Mouse (Mus musculus) testis, adult 2 months (tissue): ENCODE measurements around the gene Bax. TPM values are rescaled to one million over a fixed set of nuclear protein-coding genes. Genes with fewer than 3 reads are reported as not detected.

Experiments
- H3K27ac ChIP-seq: fragments of 200-500 bp; 2 replicates; pipeline ENCODE4 v1.5.1; 2012; ENCODE audit warnings: low read depth, low read length; ENCODE audit not compliant: control insufficient read depth, insufficient read depth
- H3K27me3 ChIP-seq: fragments of 200-500 bp; 2 replicates; pipeline ENCODE4 v1.6.1; 2012; ENCODE audit warnings: mild to moderate bottlenecking, low read length, moderate library complexity; ENCODE audit not compliant: control insufficient read depth, insufficient read depth
- H3K36me3 ChIP-seq: fragments of 200-500 bp; 2 replicates; pipeline ENCODE4 v1.6.1; 2012; ENCODE audit warnings: mild to moderate bottlenecking, low read length; ENCODE audit not compliant: control insufficient read depth, insufficient read depth
- H3K4me1 ChIP-seq: fragments of 200-500 bp; 2 replicates; pipeline ENCODE4 v1.6.1; 2012; ENCODE audit warnings: low read length; ENCODE audit not compliant: control insufficient read depth, insufficient read depth
- H3K4me3 ChIP-seq: fragments of 200-500 bp; 2 replicates; pipeline ENCODE4 v1.5.1; 2012; ENCODE audit warnings: low read depth, mild to moderate bottlenecking, low read length, moderate library complexity, mixed read lengths; ENCODE audit not compliant: control insufficient read depth
- CTCF ChIP-seq: fragments of 200-500 bp; IDR thresholded peaks from 2 replicates; pipeline ENCODE4 v1.5.1; 2012; ENCODE audit warnings: low read depth, mild to moderate bottlenecking, inconsistent platforms, low read length, moderate library complexity; ENCODE audit not compliant: control insufficient read depth, insufficient read depth, insufficient replicate concordance
- POLR2A ChIP-seq: fragments of 200-500 bp; IDR thresholded peaks from 2 replicates; pipeline ENCODE4 v1.6.1; 2012; ENCODE audit warnings: low read depth, mild to moderate bottlenecking, inconsistent platforms, low read length, moderate library complexity; ENCODE audit not compliant: control insufficient read depth
- polyA plus RNA-seq: library from polyadenylated mRNA; depleted of rRNA; stranded (reverse); fragments of >200 nt; gene quantifications from 2 replicates; pipeline ENCODE4 v1.2.3, GENCODE M21; 2012; rRNA removed

The Bax gene
- polyA plus RNA-seq, 1 experiment, result 26.3 TPM

DNA sequence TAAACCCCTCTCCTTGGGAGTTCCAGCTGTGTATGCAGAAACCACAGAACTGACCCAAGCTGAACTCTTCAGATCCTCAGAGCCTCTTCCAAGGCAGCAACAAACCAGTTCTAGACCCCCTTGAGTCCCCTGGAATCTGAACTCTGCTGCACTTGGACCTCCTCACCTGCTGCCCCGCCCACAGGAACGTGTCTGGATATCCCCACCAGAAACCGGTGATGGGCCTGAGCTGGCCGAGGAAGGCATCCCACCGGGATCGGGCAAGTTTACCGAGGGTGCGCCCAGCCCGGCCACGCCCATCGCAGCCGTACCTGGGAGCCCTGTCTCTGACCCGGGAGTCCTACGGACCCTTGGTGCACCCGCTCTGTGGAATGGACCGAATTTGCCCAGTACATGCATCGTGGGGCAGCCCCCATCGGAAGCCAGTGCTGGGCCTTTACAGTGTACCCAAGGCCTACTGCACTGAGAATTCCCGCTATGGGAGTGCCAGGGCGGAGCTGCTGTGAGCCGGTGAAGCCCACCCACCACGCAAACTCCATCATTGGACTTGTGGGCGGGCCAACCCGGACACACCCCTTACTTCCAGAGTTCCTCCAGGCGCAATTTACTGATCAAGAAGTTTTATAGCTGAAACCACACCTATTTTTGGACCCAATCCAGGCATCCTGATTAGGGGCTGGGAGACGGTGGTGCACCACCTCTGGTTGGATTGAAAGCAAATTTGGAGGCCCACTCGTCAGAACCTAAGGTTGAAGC is 46.7 kb downstream of the Bax start:
- H3K27ac ChIP-seq, result no peak overlapping the region
- peaks cover 17% of the 10 kb centered on the region for H3K4me1 ChIP-seq
- TF ChIP-seq CTCF (no peak), POLR2A (no peak)
- no peaks in the 10 kb centered on the region; the same call in 1 of the 2 replicates for H3K36me3 ChIP-seq
- H3K4me3 ChIP-seq, result peak overlapping the region; percentile 86
- peaks cover 2% of the 10 kb centered on the region; the same call in 1 of the 2 replicates for H3K27me3 ChIP-seq

DNA sequence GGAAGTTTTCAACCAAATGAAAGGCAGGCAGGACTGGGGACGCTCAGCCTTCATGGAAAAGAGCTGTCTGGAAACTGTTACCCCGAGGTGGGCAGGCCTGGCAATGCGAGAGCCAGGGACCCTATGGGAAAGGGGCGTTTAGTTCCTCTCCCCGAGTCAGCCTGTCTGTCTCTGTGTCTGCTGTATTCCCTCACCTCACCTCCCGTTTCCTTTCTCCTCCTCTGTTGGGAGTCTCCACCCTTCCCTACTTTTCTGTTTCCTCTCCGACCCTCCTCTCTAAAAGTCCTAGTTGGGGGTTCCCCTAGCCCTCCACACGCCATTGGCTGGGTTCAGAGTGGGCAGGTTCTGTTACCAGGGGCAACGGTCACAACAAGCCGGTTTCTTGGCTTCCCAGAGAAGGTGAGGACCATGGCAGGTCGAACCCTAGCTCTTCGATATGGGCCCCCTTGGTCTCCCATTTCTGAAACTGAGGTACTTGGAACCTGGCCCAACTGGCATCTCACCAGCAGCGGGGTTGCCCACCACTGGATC is 48.7 kb downstream of the Bax start:
- TF ChIP-seq POLR2A, result peak; percentile 51; the same call in 1 of the 2 replicates
- no peak for TF ChIP-seq CTCF
- Histone ChIP-seq H3K27ac (peak overlapping the region; percentile 70), H3K36me3 (no peaks in the 10 kb centered on the region; the same call in 1 of the 2 replicates), H3K27me3 (peaks cover 10% of the 10 kb centered on the region), H3K4me1 (peaks cover 37% of the 10 kb centered on the region), H3K4me3 (peak overlapping the region; percentile 86)

DNA sequence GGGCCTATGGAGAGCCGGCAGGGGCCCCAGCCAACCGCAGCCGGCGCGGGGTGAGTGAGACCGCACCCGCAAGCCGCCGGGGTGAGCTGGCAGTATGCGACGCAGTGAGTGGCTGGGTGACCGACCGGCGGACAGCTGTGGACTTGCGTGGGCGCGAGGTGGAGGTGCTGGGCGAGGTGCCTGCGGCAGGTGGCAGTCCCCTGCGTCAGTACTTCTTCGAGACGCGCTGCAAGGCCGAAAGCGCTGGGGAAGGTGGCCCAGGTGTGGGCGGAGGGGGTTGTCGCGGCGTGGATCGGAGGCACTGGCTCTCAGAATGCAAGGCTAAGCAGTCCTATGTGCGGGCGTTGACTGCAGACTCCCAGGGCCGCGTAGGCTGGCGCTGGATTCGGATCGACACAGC is 51.1 kb downstream of the Bax start:
- no peak for TF ChIP-seq CTCF
- TF ChIP-seq POLR2A, result no peak
- peak overlapping the region; percentile 72 for H3K4me3 ChIP-seq
- H3K27ac ChIP-seq, result no peak overlapping the region
- H3K36me3 ChIP-seq, result no peaks in the 10 kb centered on the region
- H3K4me1 ChIP-seq, result peaks cover 38% of the 10 kb centered on the region
- peaks cover 10% of the 10 kb centered on the region for H3K27me3 ChIP-seq

DNA sequence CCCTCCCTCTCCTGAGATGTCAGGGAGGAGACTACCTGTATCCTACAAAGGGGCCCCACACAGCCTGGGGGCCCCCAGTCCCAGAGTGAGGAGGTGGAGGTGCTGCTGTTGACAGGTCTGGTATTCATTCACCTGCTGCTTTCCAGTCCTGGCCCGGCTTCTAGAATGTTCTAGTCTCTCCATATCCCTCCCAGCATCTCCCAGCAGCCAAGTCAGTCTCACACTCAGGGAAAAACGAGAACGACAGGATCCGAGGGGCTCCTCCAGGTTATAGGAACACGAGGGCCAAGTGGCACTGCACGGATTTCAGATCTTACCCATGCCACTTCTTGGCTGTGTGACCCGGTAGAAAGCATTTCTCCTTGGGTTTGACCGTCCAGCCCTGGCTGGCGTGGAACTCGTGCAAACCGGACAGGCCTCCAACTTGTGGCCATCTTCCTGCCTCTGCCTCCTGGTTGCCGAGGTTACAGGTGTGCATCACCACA is 51.9 kb downstream of the Bax start:
- TF ChIP-seq POLR2A, result no peak
- TF ChIP-seq CTCF, result no peak
- H3K36me3 ChIP-seq, result no peaks in the 10 kb centered on the region
- H3K27me3 ChIP-seq, result peaks cover 10% of the 10 kb centered on the region
- no peak overlapping the region for H3K27ac ChIP-seq
- peak overlapping the region; percentile 72 for H3K4me3 ChIP-seq
- peaks cover 38% of the 10 kb centered on the region for H3K4me1 ChIP-seq

DNA sequence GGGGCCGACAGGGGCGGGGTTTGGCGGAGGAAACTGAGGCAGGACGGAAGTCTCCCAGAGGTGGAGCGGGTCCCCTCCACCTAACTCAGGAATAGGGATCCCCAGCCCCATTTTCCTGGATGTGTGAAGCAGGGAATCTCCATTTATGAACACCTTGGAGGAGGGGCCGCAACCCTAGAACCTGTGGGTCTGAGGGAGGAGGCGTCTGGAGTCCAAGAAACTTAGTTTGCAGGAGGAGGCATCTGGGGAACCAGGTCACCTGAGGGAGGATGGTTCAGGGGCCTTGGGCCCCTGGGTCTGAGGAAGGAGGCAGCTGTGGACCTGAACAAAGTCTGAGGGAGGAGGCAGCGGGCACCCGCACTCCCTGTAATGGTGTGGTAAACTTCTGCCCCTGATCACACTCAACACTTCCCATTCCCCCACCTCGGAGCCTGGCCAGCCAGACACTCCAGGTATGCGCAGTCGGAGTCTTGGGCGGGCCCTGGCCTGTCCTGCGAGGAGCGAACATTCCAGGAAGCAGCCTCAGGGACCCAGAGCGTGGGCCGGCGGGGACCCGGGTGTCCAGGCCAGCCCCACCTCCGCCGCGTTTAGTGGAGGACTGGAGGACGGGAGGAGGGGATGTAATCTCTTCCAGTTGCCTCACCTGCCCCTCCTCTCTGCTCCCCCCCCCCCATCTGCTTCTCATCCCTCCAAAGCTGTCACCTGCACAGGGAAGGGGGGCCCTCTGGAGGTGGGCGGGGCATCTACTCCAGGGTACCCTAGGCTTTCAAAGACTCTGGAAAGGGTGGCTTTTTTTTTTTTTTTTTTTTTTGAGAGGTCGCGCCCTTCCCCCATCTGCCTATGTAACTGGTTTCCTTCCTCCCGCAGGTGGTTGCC is 52.6 kb downstream of the Bax start:
- no peaks in the 10 kb centered on the region for H3K36me3 ChIP-seq
- H3K27me3 ChIP-seq, result peaks cover 10% of the 10 kb centered on the region
- peak overlapping the region; percentile 73 for H3K4me3 ChIP-seq
- H3K4me1 ChIP-seq, result peaks cover 38% of the 10 kb centered on the region
- TF ChIP-seq CTCF, result no peak
- no peak for TF ChIP-seq POLR2A
- H3K27ac ChIP-seq, result no peak overlapping the region

DNA sequence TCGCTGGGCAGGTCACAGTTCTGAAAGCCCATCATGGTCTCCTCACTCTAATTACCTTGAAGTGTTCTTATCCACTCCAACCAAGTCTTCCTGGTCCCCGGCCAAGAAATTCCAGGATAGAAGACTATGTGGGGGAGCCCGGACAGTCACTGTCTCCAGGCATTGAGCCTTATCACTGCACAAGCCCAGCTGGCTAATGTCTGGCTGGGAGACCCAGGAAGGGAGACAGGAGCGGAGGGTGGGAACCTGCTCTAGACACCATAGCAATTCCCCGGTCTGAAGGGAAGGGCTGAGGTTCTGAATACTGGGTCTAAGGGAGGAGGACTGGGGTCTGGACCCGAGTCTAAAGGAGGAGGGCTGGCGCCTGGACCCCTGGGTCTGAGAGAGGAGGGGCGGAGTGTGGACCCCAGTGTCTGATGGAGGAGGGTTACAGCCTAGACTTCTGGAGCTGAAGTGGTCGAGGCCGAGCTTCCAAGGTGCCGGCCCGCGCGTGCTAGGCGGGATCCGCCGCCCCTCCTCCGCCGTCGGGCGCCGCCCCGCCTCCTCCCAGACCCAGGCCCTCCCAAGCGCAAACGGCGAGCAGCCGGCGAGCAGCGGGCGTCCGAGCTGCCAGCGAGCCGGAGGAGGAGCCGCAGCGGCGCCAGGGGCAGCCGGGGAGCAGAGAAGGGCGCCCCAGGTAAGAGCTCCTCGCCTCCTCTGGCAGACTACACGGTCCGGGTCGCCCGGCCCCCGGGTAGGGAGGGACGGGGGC is 53.4 kb downstream of the Bax start, which contains the start of gene Ntf5:
Gene Ntf5 (plus strand): TSS at position 583 of the 751 bp plus-strand sequence.
- Histone ChIP-seq H3K4me3 (peak within 1 kb of the TSS; percentile 73), H3K27ac (no peak within 1 kb of the TSS), H3K4me1 (peaks cover 33% of the 10 kb centered on the region), H3K36me3 (no peaks in the 10 kb centered on the region), H3K27me3 (peaks cover 10% of the 10 kb centered on the region)
- TF ChIP-seq CTCF (no peak), POLR2A (no peak)

DNA sequence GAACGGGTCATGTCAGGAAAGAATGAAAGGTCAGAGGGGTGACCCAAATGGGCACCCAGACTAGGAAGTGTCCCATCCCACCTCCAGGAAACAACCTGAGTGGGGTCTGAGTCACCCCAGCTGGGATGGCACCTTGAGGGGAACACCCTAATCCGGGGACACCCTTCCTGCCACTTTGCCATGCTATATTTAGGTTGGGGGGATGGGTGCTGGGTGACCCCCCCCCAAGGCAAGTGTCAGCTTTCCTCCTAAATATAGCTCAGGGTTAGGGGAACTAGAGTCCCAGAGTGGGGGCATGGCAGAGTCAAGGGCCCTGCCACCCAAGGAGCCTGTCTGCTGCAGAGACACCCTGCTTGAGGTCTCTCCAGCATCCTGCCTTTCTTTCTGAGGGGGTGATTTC is 54.3 kb downstream of the Bax start:
- Histone ChIP-seq H3K36me3 (no peaks in the 10 kb centered on the region), H3K27me3 (peaks cover 10% of the 10 kb centered on the region), H3K27ac (no peak overlapping the region), H3K4me3 (no peak overlapping the region), H3K4me1 (peaks cover 25% of the 10 kb centered on the region)
- no peak for TF ChIP-seq POLR2A

Other genes starting within 250 kb of the Bax start
- gene Cd37, start 227.8 kb downstream of the Bax start, polyA plus RNA-seq, result 78.0 and 87.4 TPM in 2 replicates
- gene Slc6a16, start 225.8 kb downstream of the Bax start, polyA plus RNA-seq, result 76.9 and 81.4 TPM in 2 replicates
- 785 and 851 TPM in 2 replicates for gene Slc6a21, start 189.4 kb downstream of the Bax start, polyA plus RNA-seq
- 52.2 and 54.8 TPM in 2 replicates for gene Trpm4, start 133.1 kb downstream of the Bax start, polyA plus RNA-seq
- 0.10 and 0.22 TPM in 2 replicates for gene Hrc, start 131.6 kb downstream of the Bax start, polyA plus RNA-seq
- gene Ppfia3, start 99.9 kb downstream of the Bax start, polyA plus RNA-seq, result 1.1 and 1.2 TPM in 2 replicates
- 5.7 and 7.3 TPM in 2 replicates for gene Lin7b, start 96.3 kb downstream of the Bax start, polyA plus RNA-seq
- gene Snrnp70, start 71.2 kb downstream of the Bax start, polyA plus RNA-seq, result 180 and 202 TPM in 2 replicates
- 0.99 and 1.1 TPM in 2 replicates for gene Kcna7, start 61.2 kb downstream of the Bax start, polyA plus RNA-seq
- gene Ntf5, start 53.2 kb downstream of the Bax start, polyA plus RNA-seq, result 0.19 and 0.25 TPM in 2 replicates
- gene Lhb, start 46.1 kb downstream of the Bax start, polyA plus RNA-seq, result 32.8 and 38.1 TPM in 2 replicates
- gene Gys1, start 32.1 kb downstream of the Bax start, polyA plus RNA-seq, result 1.7 and 2.3 TPM in 2 replicates
- gene Ruvbl2, start 28.8 kb downstream of the Bax start, polyA plus RNA-seq, result 173 and 197 TPM in 2 replicates
- gene Ftl1, start 7.0 kb downstream of the Bax start, polyA plus RNA-seq, result 152 and 188 TPM in 2 replicates
- 879 and 1,010 TPM in 2 replicates for gene Tulp2, start 15.0 kb upstream of the Bax start, polyA plus RNA-seq
- gene Gm45808, start 19.9 kb upstream of the Bax start, polyA plus RNA-seq, result 0.81 TPM in 1 of 2 replicates, not detected in the other
- gene Dhdh, start 21.9 kb upstream of the Bax start, polyA plus RNA-seq, result 3.0 and 3.4 TPM in 2 replicates
- gene Nucb1, start 43.5 kb upstream of the Bax start, polyA plus RNA-seq, result 76.4 and 93.9 TPM in 2 replicates
- gene Ppp1r15a, start 59.4 kb upstream of the Bax start, polyA plus RNA-seq, result 5.9 and 8.5 TPM in 2 replicates
- 12.6 and 12.9 TPM in 2 replicates for gene Plekha4, start 59.4 kb upstream of the Bax start, polyA plus RNA-seq
- gene Hsd17b14, start 88.0 kb upstream of the Bax start, polyA plus RNA-seq, result 0.37 and 0.45 TPM in 2 replicates
- gene Bcat2, start 103.3 kb upstream of the Bax start, polyA plus RNA-seq, result 39.9 and 44.3 TPM in 2 replicates
- gene Fgf21, start 148.6 kb upstream of the Bax start, polyA plus RNA-seq, result 3.6 and 3.7 TPM in 2 replicates
- gene Fut1, start 150.4 kb upstream of the Bax start, polyA plus RNA-seq, result 0.08 and 0.21 TPM in 2 replicates
- 77.5 and 95.6 TPM in 2 replicates for gene Izumo1, start 154.9 kb upstream of the Bax start, polyA plus RNA-seq
- 5.1 and 5.4 TPM in 2 replicates for gene Rasip1, start 160.6 kb upstream of the Bax start, polyA plus RNA-seq
- gene Mamstr, start 173.1 kb upstream of the Bax start, polyA plus RNA-seq, result 0.74 and 1.3 TPM in 2 replicates
- gene Fut2, start 199.5 kb upstream of the Bax start, polyA plus RNA-seq, result 0.37 and 0.42 TPM in 2 replicates
- 6.5 and 10.8 TPM in 2 replicates for gene Ntn5, start 217.1 kb upstream of the Bax start, polyA plus RNA-seq
- 61.0 and 71.6 TPM in 2 replicates for gene Sec1, start 227.5 kb upstream of the Bax start, polyA plus RNA-seq
- gene Car11, start 232.9 kb upstream of the Bax start, polyA plus RNA-seq, result 2.3 and 3.3 TPM in 2 replicates
- gene Dbp, start 238.2 kb upstream of the Bax start, polyA plus RNA-seq, result 11.2 and 12.9 TPM in 2 replicates
- gene Rpl18, start 248.6 kb upstream of the Bax start, polyA plus RNA-seq, result 517 and 652 TPM in 2 replicates